Mouse (Mus musculus) adrenal gland, adult 8-10 months (tissue): Measurements from ENCODE around the gene Efna2. TPM values are rescaled to one million over a fixed set of nuclear protein-coding genes. Genes with fewer than 3 reads are reported as not detected.
"Not testable (repeated sequence)": the region's sequence is repeated elsewhere in the genome, so short reads cannot be mapped to it uniquely, and the experiment has no call there.

Experiments
- DNase-seq: peaks from one replicate; pipeline ENCODE4 v3.0.0; 2022
- total RNA-seq, 4 experiments: library from RNA; stranded (reverse); gene quantifications; 2 replicates each; pipeline ENCODE4 v1.2.4; 2022

Efna2 gene
- total RNA-seq, 4 experiments from 2014 or later, result 2.4 to 5.2 (median 3.3) TPM

DNA sequence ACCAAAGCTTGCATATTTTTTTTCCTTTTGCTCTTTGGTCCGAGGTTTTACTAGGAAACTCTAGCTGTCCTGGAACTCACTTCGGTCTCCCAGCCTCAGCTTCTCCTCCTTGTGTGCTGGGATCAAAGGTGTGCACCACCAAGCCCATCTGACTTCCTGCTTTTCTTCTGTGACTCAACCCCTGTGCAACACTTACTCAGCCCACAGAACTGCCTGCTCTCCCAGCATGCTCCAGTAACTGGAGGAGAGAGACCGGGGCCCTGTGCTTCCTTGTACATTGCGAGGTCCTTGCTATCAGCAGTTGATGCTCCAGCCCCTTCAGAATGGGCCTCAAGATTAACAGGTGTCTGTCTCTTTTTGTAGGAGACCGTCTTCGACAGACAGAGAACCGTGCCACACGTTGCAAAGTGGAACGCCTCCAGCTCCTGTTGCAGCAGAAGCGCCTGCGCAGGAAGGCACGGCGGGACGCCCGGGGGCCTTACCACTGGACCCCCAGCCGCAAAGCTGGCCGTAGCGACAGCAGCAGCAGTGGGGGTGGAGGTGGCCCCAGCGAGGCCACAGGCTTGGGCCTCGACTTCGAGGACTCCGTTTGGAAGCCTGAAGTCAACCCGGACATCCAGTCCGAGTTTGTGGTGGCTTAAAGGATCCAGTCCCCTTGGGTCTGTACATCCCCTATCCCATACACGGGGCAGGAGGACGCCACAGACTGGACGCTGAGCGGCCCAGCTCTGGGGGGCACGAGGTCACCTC, 23.1 kb upstream of the Efna2 start:
- no peak for DNase-seq

DNA sequence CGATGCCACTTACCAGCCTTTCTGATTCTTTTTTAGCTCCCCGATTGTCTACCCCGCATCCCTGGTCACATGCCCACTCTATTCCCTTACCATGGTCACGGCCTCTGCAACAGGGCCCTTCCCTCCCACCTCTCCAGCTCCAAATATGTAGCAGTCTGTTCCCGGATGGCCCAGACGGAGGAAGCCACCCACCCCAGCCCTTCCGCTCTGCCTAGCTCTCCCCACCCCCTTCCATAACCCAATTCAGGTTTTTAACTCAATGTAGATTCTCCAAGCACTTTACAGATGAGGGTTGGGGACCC, 22.6 kb upstream of the Efna2 start:
- DNase-seq, result no peak

DNA sequence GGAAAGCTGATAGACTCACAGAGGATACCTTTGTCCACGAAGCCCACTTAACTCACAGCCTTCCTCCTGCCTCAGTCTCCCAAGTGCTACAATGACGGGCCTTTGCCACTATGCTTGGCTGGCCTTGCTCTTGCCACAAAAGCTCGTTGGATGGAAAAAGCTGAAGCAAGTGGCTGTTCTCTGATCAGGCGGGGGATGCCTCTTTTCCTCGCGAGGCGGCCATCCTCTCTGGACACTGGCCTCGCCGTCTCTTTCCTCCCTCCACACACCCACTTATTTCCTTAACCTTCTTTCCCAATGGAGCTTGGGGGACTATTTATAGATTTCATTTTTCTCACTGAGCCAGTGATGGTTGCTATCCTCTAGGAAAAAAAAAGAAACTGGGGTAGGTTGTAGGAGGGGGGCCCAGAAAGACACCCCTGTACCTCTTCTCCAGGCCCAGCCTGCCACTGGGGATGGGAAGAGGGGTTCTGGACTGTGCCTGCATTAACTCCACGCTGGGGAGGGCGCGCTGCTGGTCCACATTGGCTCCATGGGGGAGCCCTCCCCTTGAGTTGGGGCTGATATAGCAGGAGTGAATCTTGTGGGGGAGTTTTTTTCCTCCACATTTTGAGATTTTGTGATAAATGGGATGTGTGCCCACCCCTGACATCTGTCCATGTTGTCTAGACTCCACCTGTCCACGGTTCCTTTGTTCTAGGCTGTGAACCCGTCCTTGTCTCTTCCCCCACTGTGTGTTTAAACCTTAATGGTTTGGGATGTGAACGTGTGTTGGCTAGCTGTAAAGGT, 21.9 kb upstream of the Efna2 start:
- DNase-seq, result no peak

DNA sequence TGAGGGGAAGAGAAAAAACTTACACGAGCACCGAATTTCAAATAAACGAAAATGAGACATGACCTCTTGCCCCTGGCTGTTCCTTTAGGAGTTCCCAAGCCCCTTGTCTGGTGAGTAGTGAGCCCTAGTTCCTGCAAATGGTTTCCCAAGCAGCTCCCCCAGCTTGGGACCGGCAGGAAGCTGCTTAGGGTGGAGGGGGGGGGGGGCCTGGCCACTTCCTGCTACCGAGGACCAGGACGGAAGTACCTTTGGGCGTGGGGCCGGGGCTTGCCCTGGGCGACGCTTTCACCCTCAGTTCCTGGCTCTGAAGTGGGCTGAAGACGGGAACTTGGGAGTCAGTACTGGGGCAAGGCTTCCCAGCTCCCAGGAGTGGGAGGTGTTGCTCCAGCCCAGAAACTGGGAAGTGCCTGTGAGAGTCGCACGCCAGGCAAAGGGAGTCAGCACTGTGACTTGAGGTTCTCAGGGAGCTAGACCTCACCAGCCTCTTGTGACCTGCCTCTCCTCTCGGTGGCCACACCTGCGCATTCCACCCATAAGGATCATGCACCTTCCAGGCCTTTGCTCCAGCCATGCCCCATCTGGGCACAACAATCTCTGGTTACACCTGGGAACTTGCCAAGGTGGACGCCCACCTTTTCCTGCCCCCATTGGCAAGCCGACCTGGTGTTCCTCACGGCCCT, 20.8 kb upstream of the Efna2 start:
- DNase-seq, result no peak

DNA sequence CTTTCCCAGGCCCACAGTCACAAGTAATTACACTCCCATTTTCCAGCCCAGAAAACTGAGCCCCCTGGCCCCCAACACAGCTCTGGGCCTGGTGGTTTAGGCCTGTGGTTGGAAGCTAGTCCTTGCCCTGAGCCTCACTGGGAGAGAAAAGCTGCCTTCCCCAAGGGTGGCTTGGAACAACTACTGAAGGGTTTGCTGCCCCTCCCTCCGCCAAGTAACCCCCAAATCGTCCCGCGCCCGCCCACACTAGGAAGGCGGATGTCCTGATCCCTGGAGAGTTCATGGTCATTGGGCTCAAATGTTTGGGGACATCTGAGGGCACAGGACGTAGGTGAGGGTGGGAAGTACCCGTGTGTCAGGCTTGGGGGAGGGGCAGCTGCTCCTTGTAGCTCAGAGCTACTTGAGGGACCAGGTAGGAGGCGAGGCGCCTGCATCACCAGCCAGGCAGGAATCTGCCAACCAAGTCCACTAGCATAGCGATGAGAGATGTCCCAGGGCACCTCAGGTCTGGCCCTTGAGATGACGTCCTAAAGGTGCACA, 20.2 kb upstream of the Efna2 start:
- DNase-seq, result no peak

DNA sequence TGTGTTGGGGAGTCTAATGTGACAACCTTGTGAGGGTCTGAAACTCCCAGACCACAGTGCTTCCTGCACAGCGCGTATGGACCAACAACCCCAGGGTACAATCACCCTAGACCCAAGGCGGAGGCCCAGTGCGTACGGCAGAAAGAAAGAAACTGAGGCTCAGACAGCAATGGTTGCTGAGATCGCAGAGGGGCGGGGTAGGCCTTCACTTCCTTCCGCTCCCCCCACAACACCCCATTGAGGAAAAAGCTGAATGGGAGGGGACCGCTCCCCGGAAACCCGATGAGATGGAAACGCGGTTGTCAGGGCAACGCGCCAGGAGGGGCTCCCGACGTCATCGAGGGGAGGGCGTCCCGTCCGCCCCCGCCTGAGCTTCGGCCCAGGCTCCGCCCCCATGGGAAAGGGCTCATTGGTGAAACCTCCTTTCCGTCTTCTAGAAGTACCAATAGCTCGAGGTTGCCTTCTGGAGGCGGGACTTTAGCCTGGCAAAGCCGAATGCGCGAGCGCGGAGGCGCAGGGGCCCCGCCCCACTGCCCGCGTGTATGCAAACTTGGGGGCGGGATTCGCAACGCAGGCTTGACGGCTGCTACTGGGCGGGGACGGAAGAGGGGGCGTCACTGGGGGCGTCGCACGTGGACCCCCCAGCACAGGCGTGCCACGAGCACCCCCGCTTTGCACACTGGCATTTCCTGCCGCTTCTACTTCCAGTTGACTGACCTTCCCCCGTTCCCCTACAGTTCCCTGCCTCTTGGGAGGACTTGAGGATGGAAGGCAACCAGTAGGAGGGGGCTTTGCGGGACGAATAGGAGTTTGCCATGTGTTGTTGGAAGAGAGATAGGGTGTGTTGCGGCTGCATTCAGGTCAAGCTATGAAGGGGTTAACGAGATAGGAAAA, 19.5 kb upstream of the Efna2 start:
- DNase-seq, result peak; percentile 99

DNA sequence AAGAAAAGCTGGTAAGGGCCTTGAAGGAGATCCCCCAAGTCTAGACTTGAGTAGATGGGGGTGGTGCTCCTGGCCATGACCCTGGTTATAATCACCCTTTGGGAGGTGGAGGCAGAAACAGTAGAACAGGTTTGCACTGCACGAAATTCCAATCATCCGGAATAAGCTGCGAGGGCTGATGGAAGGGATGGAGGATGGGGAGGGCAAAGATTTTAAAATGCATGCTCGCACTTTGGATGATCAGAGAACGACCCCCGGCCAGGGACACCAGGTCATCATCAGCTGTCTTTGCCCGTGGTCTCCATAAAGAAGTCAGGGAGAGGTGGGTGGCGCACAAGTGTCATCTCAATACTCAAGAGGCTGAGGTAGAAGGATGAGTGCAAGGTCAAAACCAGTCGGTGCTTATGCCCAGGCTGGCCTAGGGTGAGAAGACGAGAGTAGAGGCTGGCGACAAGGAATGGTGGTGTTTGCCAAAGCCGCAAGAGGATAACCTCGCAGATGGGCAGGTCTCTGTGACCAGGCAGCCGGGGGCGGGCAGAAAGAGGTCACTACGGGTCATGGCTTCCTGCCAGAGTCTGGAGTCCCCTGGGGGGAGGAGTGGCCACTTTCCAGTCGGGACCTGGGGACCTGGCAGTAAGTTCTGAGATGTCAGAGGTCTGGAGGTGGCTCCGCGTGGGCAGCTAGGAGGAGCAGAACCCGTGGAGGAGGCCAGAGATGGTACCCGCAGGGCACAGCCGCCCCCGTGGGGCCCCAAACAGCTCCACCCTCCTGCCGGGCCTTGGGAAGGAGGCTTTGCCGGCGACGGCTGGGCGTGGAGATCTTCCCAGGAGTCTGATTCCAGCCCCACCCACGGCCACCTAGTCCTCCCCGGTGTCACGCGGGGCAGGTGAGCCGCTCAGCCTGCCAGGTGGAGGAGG, 18.6 kb upstream of the Efna2 start:
- peak; percentile 91 for DNase-seq

DNA sequence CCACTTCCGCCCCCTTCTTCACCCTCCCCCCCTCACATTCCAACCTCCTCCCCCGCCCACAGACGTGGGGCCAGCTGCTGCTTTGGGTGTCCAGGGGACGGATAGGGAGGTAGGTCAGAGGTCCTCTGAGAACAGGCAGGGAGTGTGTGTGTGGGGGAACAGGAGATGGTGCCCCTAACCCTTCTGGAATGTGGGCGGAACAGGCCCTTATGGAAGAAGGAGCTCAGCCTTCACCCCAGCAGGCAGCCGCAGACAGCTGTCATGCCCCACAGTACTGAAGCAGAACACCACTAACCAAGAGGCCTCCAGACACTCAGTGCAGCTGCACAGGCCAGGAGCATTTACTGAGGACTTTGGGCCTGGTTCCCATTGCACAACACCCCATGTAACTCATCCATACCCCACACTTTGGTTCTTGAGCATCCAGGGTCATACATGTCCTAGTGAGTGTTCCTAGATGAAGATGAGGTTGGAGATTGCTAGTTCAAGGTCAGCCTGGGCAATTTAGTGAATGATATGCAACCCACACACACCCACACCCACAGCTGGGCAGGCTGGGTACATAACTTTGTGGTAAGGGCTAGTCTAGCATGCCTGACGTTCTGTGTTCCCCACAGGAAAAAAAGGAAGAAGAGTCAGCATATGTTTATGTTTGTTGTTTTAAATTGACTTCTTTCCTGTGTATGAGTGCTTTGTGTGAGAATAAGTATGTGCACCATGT, 17.6 kb upstream of the Efna2 start:
- peak; percentile 51 for DNase-seq

DNA sequence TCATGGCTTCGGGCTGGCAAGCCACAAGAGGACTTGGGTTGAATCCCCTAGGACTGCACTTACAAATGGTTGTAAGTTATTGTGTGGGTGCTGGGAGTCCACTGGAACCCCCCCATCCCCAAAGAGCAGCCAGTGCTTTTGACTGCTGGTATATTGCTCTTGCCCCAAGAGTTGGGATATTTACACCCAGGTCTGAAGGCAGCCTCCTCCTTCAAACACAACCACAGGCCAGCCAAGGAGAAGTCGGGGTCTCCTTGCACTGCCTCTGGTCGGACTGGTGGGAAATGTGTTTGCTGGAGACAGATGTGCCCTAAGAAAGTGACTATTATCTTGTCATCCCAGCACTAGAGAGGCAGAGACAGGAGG, 17.1 kb upstream of the Efna2 start:
- DNase-seq, result peak; percentile 15

DNA sequence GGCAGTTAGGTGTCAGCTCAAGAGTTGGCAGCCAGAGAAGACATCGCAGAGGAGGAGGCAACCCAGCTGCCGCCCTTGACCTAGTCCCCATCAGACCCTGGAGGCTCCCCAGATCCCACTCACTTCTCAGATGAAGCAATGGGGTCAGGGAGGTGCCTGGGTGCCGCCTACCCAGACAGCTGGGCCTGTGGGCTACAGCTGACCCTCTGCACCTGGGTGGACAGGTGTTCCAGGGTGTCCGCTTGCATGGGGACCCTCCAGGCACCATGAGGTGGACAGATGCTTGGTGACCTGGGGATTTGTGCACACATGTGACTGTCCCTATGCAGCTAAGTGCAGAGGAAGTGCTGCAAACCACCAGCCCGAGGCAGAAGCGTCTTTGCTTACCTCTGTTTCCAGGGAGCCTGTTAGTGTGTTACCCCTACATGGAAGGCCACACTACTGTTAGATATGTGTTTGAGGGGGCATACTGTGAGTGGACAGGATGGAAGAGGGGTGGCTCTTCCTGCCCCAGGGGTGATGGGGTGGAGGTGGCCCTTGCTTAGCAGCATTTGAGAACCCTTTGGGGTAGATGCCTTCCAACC, 16.5 kb upstream of the Efna2 start:
- peak; percentile 25 for DNase-seq

DNA sequence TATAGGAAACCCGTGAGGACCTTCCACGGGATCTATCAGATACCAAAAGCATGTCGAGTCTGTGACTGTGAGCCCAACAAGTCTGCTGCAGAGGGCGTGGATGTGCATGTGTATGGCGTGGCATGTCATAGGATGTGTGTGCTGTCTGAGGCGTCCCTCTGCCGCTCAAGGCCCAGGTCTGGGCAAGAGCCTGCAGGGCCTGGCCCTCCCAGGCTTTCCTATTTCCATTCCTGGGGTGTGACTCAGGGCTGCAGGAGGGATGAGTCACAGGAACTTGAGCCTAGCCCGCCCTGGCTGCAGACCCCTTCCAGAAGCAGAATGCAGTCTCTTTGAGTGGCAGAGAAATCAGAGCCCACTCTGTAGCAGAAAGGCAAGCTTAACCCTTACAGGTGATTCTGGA, 15.6 kb upstream of the Efna2 start:
- DNase-seq, result peak; percentile 85

DNA sequence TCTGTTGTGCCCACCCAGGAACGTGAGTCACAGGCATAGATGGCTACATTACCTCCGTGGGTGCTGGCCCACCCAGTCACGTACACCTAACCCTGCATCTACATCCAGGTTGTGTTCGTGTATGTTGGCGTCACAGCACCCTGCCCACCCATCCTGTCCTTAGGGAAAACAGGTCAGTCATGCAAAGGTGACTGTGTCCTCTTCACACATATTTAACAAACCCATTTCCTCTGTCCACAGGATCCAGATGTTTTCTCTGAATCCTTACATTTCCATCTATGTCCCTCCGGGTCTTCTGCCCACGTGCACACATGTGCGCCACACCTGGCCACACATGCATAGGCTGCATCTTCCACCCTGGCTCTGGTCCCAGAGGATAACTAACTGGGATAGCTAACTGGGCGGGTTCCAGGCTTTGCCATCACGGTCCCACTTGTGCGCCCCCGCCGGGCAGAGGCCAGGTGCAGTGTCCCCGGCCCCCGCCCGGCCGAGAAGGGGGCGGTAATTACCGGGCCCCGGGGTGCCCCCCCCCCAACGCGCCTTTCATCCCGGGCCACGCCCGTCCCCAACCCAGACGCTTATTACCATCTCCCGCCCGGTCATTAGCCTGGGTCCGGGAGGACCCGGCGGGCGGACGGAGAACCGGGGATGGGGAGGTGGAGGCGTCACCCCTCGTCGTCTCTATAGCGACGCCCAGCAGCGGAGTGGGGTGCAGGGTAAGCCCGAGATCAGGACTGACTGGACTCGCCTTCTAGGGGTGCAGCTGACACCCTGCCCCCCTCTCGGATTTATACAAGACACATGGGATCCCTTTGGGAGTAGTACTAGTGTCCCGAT, 14.9 kb upstream of the Efna2 start:
- peak; percentile 31 for DNase-seq

DNA sequence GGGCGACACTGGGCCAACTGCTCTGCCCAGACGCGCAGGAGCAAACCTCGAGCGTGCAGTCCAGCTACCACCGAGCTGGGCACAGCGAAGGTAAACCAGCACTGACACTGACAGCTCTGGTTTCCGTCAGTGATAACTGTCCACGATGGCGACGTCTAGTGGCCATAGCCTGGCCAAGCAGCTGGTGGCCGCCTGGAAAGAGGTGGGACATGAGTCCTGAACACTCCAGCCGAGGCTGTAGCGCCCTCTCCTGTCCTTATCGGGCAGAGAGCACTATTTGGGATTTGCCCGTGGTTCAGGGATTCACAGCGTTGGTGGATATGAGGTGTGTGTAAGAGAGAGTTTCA, 14.3 kb upstream of the Efna2 start:
- DNase-seq, result peak; percentile 96

DNA sequence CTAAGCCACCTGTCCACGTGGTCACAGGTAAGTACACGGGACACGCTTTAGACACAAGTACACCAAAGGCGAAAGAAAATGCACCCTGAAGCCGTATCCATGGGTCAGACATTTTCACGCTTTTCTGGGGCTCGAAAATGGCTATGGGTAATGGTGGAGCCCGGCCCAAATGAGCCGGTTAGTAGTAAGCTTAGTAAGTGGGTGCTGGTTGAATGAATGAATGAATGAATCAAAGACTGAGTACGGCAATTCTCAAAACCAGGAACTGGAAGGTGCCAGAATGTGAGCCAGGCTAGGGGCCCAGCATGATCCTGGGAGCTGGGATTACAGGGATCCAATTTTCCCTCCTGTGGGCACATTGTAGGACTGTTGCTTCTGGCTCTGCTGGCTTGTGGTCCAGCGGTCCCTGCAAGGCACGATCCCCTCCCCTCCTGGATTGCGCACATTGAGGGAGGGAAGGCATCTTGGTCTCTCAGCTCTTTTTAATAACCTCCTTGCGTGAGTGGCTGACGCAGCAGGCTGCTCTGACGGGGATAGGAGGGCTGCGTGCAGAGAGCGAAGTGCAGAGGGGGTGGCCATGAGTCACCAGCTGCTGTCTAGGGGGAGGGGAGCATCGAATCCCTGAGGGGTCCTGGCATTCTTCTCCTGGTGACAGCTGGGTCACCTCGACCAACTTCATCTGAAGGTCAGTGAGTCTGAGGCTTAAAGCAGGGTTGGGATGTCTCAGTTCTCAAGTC, 13.7 kb upstream of the Efna2 start, which contains the start of gene Cirbp:
Gene Cirbp, plus strand, starts transcription at position 594 of the 737 bp plus-strand sequence.
- DNase-seq, result peak; percentile 78

DNA sequence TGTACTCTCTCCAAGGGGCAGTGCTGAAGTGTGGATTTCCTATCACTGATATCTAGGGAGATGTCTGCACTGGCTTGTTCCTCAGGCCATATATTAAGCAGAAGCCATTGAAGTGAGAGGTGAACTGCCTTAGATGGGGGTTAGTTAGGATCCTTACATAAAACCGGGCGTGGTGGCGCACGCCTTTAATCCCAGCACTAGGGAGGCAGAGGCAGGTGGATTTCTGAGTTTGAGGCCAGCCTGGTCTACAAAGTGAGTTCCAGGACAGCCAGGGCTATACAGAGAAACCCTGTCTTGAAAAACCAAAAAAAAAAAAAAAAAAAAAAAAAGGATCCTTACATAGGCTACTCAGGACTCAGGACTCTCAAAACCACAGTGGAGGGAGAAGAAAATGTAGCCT, 13.1 kb upstream of the Efna2 start:
- not testable (repeated sequence) for DNase-seq

DNA sequence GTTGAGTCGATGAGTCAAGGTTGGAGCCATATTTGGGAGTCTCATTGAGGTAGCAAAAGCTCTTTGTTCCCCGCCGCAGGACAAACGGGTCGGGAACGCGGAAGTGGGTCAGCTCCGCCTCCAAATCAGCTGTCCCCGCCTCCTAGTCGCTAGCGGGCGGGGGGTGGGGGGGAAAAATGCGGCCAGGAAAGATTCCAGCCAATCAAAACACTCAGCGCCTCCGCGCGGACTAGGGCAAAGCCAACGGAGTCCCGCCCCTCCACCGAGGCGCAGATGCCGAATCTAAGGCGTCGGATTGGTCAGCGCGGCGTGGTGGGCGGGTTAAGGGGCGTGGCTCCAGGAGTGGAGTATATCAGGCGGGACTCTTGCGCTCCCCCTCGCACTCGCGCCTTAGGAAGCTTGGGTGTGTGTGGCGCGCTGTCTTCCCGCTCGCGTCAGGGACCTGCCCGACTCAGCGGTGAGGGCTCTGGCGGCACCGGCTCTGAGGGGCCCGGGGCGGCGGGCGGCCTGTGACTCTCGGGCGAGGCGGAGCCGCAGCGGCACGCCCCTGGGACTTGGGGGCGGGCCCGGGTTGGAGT, 11.7 kb upstream of the Efna2 start:
- peak; percentile 97 for DNase-seq

DNA sequence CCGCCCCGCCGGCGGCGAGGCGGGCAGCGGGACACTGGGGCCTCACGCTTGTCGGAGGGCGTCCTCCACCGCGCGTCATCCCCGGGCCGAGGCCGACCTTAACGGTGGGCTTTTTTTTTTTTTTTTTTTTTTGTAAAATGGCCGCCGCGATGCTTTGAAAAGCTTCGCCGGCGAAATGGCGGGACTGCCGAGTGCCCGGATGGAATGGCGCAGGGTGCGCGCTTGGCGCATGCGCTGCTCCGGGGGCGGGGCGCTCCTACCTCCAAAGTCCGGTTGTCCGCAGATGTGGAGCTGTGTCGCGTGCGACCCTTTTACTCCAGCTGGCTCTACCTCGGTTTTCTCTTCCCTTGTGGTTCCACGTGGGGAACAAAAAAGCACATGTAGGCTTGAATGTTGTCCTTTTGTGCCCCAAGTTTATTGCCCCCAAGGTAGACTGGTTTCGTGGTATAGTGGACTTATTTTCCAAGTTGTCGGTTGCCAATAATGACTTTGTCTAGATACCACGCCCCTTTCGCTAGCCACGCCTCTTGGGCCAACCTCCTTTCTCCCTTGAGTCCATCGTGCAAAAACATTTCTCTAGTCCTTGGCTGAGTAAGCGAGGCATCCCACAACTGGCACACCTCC, 11.1 kb upstream of the Efna2 start:
- DNase-seq, result peak; percentile 93

DNA sequence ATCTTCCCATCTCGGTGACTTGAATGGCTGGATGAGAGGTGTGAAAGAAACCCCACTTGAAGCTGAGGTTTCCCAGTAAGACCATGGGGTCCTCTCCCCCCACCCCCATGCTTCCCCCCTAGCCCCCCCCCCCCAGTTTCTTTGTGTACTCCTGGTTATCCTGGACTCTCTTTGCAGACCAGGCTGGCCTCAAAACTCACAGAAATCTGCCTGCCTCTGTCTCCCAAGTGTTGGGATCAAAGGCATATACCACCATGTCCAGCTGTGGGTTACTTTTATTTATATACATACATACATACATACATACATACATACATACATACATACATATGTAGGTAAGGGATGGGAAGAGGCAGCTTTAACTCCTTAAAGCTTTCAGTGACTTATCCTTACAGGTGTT, 10.2 kb upstream of the Efna2 start:
- DNase-seq, result no peak
